Mouse (Mus musculus) MEL (cell line): ENCODE data around the gene Il11. TPM values are rescaled to one million over a fixed set of nuclear protein-coding genes. Genes with fewer than 3 reads are reported as not detected.

Source experiments
- DNase-seq: peaks from one replicate; pipeline ENCODE4 v3.0.0; 2011; ENCODE audit warnings: low read depth, low spot score
- H3K27ac ChIP-seq: 2 replicates; pipeline ENCODE4 v1.5.1; 2012; ENCODE audit warnings: low read depth, mild to moderate bottlenecking, control low read depth, low read length, moderate library complexity; ENCODE audit not compliant: control insufficient read depth
- H3K27me3 ChIP-seq, 2 experiments: fragments of 150-350 bp in 1 of 2; sonication (generic) in 1 of 2; 2 replicates each; pipeline ENCODE4 v1.6.1; 2012; ENCODE audit warnings: low read length in 2 of 2, mild to moderate bottlenecking in 2 of 2, improper control_type of control experiment in 1 of 2, moderate library complexity in 1 of 2; ENCODE audit not compliant: insufficient read depth in 2 of 2, control insufficient read depth in 1 of 2
- H3K36me3 ChIP-seq, 2 experiments: 2 replicates each; pipeline ENCODE4 v1.6.1; 2012 to 2014; ENCODE audit warnings: low read length in 2 of 2, improper control_type of control experiment in 1 of 2, inconsistent platforms in 1 of 2, mild to moderate bottlenecking in 1 of 2; ENCODE audit not compliant: insufficient read depth in 2 of 2, control insufficient read depth in 1 of 2
- H3K4me1 ChIP-seq, 2 experiments: fragments of 150-350 bp in 1 of 2; sonication (generic) in 1 of 2; 2 replicates each; pipeline ENCODE4 v1.6.1; 2012; ENCODE audit warnings: low read length in 2 of 2, improper control_type of control experiment in 1 of 2, mild to moderate bottlenecking in 1 of 2; ENCODE audit not compliant: insufficient read depth in 2 of 2, control insufficient read depth in 1 of 2
- H3K4me3 ChIP-seq, 2 experiments: fragments of 150-350 bp in 1 of 2; sonication (generic) in 1 of 2; 2 replicates each; pipeline ENCODE4 v1.5.1; 2012; ENCODE audit warnings: low read depth in 2 of 2, low read length in 2 of 2, mild to moderate bottlenecking in 2 of 2, moderate library complexity in 2 of 2, control low read depth in 1 of 2, improper control_type of control experiment in 1 of 2; ENCODE audit not compliant: control insufficient read depth in 1 of 2, insufficient read depth in 1 of 2
- H3K79me2 ChIP-seq: 2 replicates; pipeline ENCODE4 v1.6.1; 2012; ENCODE audit warnings: mild to moderate bottlenecking, low read length, moderate library complexity; ENCODE audit not compliant: control insufficient read depth, poor library complexity, insufficient read depth
- H3K9ac ChIP-seq: 2 replicates; pipeline ENCODE4 v1.6.1; 2012; ENCODE audit warnings: low read depth, mild to moderate bottlenecking, control low read depth, low read length, moderate library complexity; ENCODE audit not compliant: control insufficient read depth, poor library complexity, severe bottlenecking
- H3K9me3 ChIP-seq: fragments of 150-350 bp; sonication (generic); replicated peaks from 2 replicates; pipeline ENCODE4 v1.6.1; 2012; ENCODE audit warnings: mild to moderate bottlenecking, low read length, improper control_type of control experiment, moderate library complexity; ENCODE audit not compliant: insufficient read depth
- BHLHE40 ChIP-seq: IDR thresholded peaks from 2 replicates; pipeline ENCODE4 v1.6.1; 2012; ENCODE audit warnings: low read depth, mild to moderate bottlenecking, inconsistent platforms, low read length, improper control_type of control experiment, borderline replicate concordance
- CHD1 ChIP-seq: IDR thresholded peaks from 2 replicates; pipeline ENCODE4 v1.6.1; 2012; ENCODE audit warnings: low read depth, mild to moderate bottlenecking, inconsistent platforms, low read length, improper control_type of control experiment
- CHD2 ChIP-seq: IDR thresholded peaks from 2 replicates; pipeline ENCODE4 v1.6.1; 2011; ENCODE audit warnings: low read length, improper control_type of control experiment
- CTCF ChIP-seq, 3 experiments: IDR thresholded peaks in 2 of 3; conservative IDR thresholded peaks in 1 of 3; 2 replicates each; pipeline ENCODE4 v1.5.1; 2011 to 2012; ENCODE audit warnings: low read length in 3 of 3, low read depth in 2 of 3, mild to moderate bottlenecking in 2 of 3, improper control_type of control experiment in 1 of 3, inconsistent platforms in 1 of 3, mixed read lengths in 1 of 3, moderate library complexity in 1 of 3; ENCODE audit not compliant: control insufficient read depth in 1 of 3, insufficient read depth in 1 of 3, poor library complexity in 1 of 3, severe bottlenecking in 1 of 3
- E2F4 ChIP-seq: IDR thresholded peaks from 2 replicates; pipeline ENCODE4 v1.6.1; 2011; ENCODE audit warnings: low read depth, low read length, improper control_type of control experiment, borderline replicate concordance
- ELF1 ChIP-seq: IDR thresholded peaks from 2 replicates; pipeline ENCODE4 v1.6.1; 2014; ENCODE audit warnings: low read depth, mild to moderate bottlenecking, inconsistent platforms, low read length, improper control_type of control experiment, moderate library complexity
- ETS1 ChIP-seq: IDR thresholded peaks from 2 replicates; pipeline ENCODE4 v1.6.1; 2012; ENCODE audit warnings: low read depth, mild to moderate bottlenecking, inconsistent platforms, low read length, improper control_type of control experiment, moderate library complexity
- GABPA ChIP-seq: IDR thresholded peaks from 2 replicates; pipeline ENCODE4 v1.6.1; 2012; ENCODE audit warnings: low read depth, mild to moderate bottlenecking, inconsistent platforms, low read length, improper control_type of control experiment, moderate library complexity
- GATA1 ChIP-seq: IDR thresholded peaks from 2 replicates; pipeline ENCODE4 v1.6.1; 2011; ENCODE audit warnings: low read depth, low read length, improper control_type of control experiment
- HCFC1 ChIP-seq: IDR thresholded peaks from 2 replicates; pipeline ENCODE4 v1.6.1; 2012; ENCODE audit warnings: low read depth, mild to moderate bottlenecking, inconsistent platforms, low read length, improper control_type of control experiment, moderate library complexity
- JUND ChIP-seq: IDR thresholded peaks from 2 replicates; pipeline ENCODE4 v1.6.1; 2011; ENCODE audit warnings: low read depth, mild to moderate bottlenecking, improper control_type of control experiment, low read length
- KAT2A ChIP-seq: conservative IDR thresholded peaks from 2 replicates; pipeline ENCODE4 v1.6.1; 2012; ENCODE audit warnings: low read depth, low read length, improper control_type of control experiment, inconsistent platforms
- MAFK ChIP-seq: IDR thresholded peaks from 2 replicates; pipeline ENCODE4 v1.6.1; 2011; ENCODE audit warnings: low read depth, mild to moderate bottlenecking, low read length, improper control_type of control experiment, borderline replicate concordance
- MAX ChIP-seq: IDR thresholded peaks from 2 replicates; pipeline ENCODE4 v1.6.1; 2011; ENCODE audit warnings: low read length, improper control_type of control experiment
- MAZ ChIP-seq: IDR thresholded peaks from 2 replicates; pipeline ENCODE4 v1.6.1; 2012; ENCODE audit warnings: low read depth, mild to moderate bottlenecking, inconsistent platforms, low read length, improper control_type of control experiment
- MEF2A ChIP-seq: IDR thresholded peaks from 2 replicates; pipeline ENCODE4 v1.6.1; 2014; ENCODE audit warnings: low read depth, mild to moderate bottlenecking, inconsistent platforms, low read length, improper control_type of control experiment; ENCODE audit not compliant: poor library complexity, insufficient replicate concordance, severe bottlenecking; ENCODE audit errors: extremely low read depth
- MXI1 ChIP-seq: IDR thresholded peaks from 2 replicates; pipeline ENCODE4 v1.6.1; 2011; ENCODE audit warnings: mild to moderate bottlenecking, low read depth, low read length, improper control_type of control experiment
- MYB ChIP-seq: IDR thresholded peaks from 2 replicates; pipeline ENCODE4 v1.6.1; 2011; ENCODE audit warnings: mild to moderate bottlenecking, low read depth, low read length, improper control_type of control experiment
- MYC ChIP-seq: IDR thresholded peaks from 2 replicates; pipeline ENCODE4 v1.6.1; 2011; ENCODE audit warnings: low read depth, mild to moderate bottlenecking, low read length, improper control_type of control experiment, moderate library complexity
- NELFE ChIP-seq: IDR thresholded peaks from 2 replicates; pipeline ENCODE4 v1.6.1; 2011; ENCODE audit warnings: low read depth, low read length, improper control_type of control experiment
- NRF1 ChIP-seq: IDR thresholded peaks from 2 replicates; pipeline ENCODE4 v1.6.1; 2014; ENCODE audit warnings: low read depth, mild to moderate bottlenecking, inconsistent platforms, low read length, improper control_type of control experiment, moderate library complexity; ENCODE audit not compliant: poor library complexity, insufficient read depth, severe bottlenecking
- POLR2A ChIP-seq, 2 experiments: IDR thresholded peaks; 2 replicates each; pipeline ENCODE4 v1.6.1; 2011 to 2012; ENCODE audit warnings: low read length in 2 of 2, mild to moderate bottlenecking in 2 of 2, control low read depth in 1 of 2, improper control_type of control experiment in 1 of 2, low read depth in 1 of 2, moderate library complexity in 1 of 2; ENCODE audit not compliant: control insufficient read depth in 1 of 2, insufficient read depth in 1 of 2, poor library complexity in 1 of 2
- POLR2AphosphoS2 ChIP-seq: IDR thresholded peaks from 2 replicates; pipeline ENCODE4 v1.6.1; 2011; ENCODE audit warnings: low read length, improper control_type of control experiment
- RAD21 ChIP-seq: IDR thresholded peaks from 2 replicates; pipeline ENCODE4 v1.6.1; 2011; ENCODE audit warnings: mild to moderate bottlenecking, low read depth, low read length, improper control_type of control experiment
- SIN3A ChIP-seq: IDR thresholded peaks from 2 replicates; pipeline ENCODE4 v1.6.1; 2012; ENCODE audit warnings: low read length, improper control_type of control experiment, inconsistent platforms
- SMC3 ChIP-seq: IDR thresholded peaks from 2 replicates; pipeline ENCODE4 v1.6.1; 2011; ENCODE audit warnings: low read depth, low read length, improper control_type of control experiment
- TBP ChIP-seq: IDR thresholded peaks from 2 replicates; pipeline ENCODE4 v1.8.0; 2011; ENCODE audit warnings: low read depth, low read length, improper control_type of control experiment
- TCF12 ChIP-seq: IDR thresholded peaks from 2 replicates; pipeline ENCODE4 v1.6.1; 2014; ENCODE audit warnings: low read depth, mild to moderate bottlenecking, inconsistent platforms, low read length, improper control_type of control experiment, moderate library complexity
- UBTF ChIP-seq: IDR thresholded peaks from 2 replicates; pipeline ENCODE4 v1.6.1; 2012; ENCODE audit warnings: low read depth, mild to moderate bottlenecking, inconsistent platforms, low read length, improper control_type of control experiment, moderate library complexity, borderline replicate concordance; ENCODE audit not compliant: insufficient read depth
- USF1 ChIP-seq: IDR thresholded peaks from 2 replicates; pipeline ENCODE4 v1.6.1; 2014; ENCODE audit warnings: low read depth, mild to moderate bottlenecking, inconsistent platforms, low read length, improper control_type of control experiment, moderate library complexity
- USF2 ChIP-seq, 2 experiments: IDR thresholded peaks; 2 replicates each; pipeline ENCODE4 v1.6.1; 2011 to 2012; ENCODE audit warnings: improper control_type of control experiment in 2 of 2, low read length in 2 of 2, borderline replicate concordance in 1 of 2, inconsistent platforms in 1 of 2, low read depth in 1 of 2, mild to moderate bottlenecking in 1 of 2; ENCODE audit not compliant: insufficient read depth in 1 of 2
- ZC3H11A ChIP-seq: IDR thresholded peaks from 2 replicates; pipeline ENCODE4 v1.6.1; 2012; ENCODE audit warnings: low read depth, mild to moderate bottlenecking, inconsistent platforms, low read length, improper control_type of control experiment
- ZKSCAN1 ChIP-seq: IDR thresholded peaks from 2 replicates; pipeline ENCODE4 v1.6.1; 2012; ENCODE audit warnings: low read depth, mild to moderate bottlenecking, inconsistent platforms, low read length, improper control_type of control experiment, moderate library complexity
- ZMIZ1 ChIP-seq: IDR thresholded peaks from 2 replicates; pipeline ENCODE4 v1.6.1; 2012; ENCODE audit warnings: low read depth, mild to moderate bottlenecking, inconsistent platforms, low read length, improper control_type of control experiment, moderate library complexity
- ZNF384 ChIP-seq: IDR thresholded peaks from 2 replicates; pipeline ENCODE4 v1.6.1; 2012; ENCODE audit warnings: low read depth, mild to moderate bottlenecking, inconsistent platforms, low read length, improper control_type of control experiment
- polyA plus RNA-seq, 2 experiments: library from polyadenylated mRNA; stranded (reverse) in 1 of 2; unstranded in 1 of 2; fragments of >175 nt in 1 of 2; fragments of >200 nt in 1 of 2; gene quantifications; 2 replicates each; pipeline versions ENCODE4 v1.2.1 to v1.2.4; 2012; ENCODE audit warnings: low replicate concordance in 2 of 2, low read depth in 1 of 2; ENCODE audit not compliant: insufficient read length in 2 of 2, insufficient read depth in 1 of 2, missing spikeins in 1 of 2
- total RNA-seq: library from RNA; depleted of rRNA; stranded (reverse); fragments of 300-350 nt; gene quantifications from 2 replicates; pipeline ENCODE4 v1.2.3, GENCODE M21; 2012

Il11 gene
- total and polyA plus RNA-seq, 3 experiments = 0.07 to 0.12 TPM; not detected in 1

GRCm38 (mm10) chr7:4723508-4723907 lies 59.2 kb downstream of the Il11 start:
- peak; percentile 72 for DNase-seq
- Histone ChIP-seq H3K27ac (no peak overlapping the region), H3K9me3 (no peaks in the 10 kb centered on the region), H3K27me3 (no peaks in the 10 kb centered on the region), H3K9ac (peak overlapping the region; percentile 19), H3K79me2 (no peaks in the 10 kb centered on the region), H3K36me3 (peaks cover 0 to 7% of the 10 kb centered on the region in 2 experiments; a peak in 2 of 4 replicates), H3K4me1 (peaks cover 0 to 18% of the 10 kb centered on the region in 2 experiments; a peak in 3 of 4 replicates)
- no peak for TF ChIP-seq UBTF
- no peak for TF ChIP-seq CHD2
- no peak for TF ChIP-seq MXI1
- TF ChIP-seq KAT2A = peak; percentile 86; the same call in 1 of the 2 replicates
- no peak for TF ChIP-seq CTCF (IDR thresholded peaks at IDR 0.05 in 2 of 3, conservative IDR thresholded peaks at IDR 0.05 in 1 of 3; ENCODE audit: control insufficient read depth in 1 of 3, insufficient read depth in 1 of 3, low read depth in 2 of 3, low read length in 3 of 3, poor library complexity in 1 of 3, severe bottlenecking in 1 of 3)
- no peak for TF ChIP-seq SMC3
- peak; percentile 100 for TF ChIP-seq HCFC1
- no peak for TF ChIP-seq POLR2AphosphoS2
- no peak for TF ChIP-seq MAX
- no peak for TF ChIP-seq MYC
- no peak for TF ChIP-seq MYB
- TF ChIP-seq TBP = 0 out of 2 replicates have a peak, but pooled peaks have one; percentile 28
- TF ChIP-seq MEF2A = no peak
- no peak for TF ChIP-seq ZNF384
- TF ChIP-seq MAFK = no peak
- TF ChIP-seq ZC3H11A = no peak
- no peak for TF ChIP-seq CHD1
- no peak for TF ChIP-seq GATA1
- TF ChIP-seq POLR2A (IDR thresholded peaks at IDR 0.05; ENCODE audit: control insufficient read depth in 1 of 2, insufficient read depth in 1 of 2, low read depth in 1 of 2, low read length in 2 of 2, poor library complexity in 1 of 2) = no peak
- TF ChIP-seq SIN3A = no peak
- TF ChIP-seq NRF1 = no peak
- TF ChIP-seq E2F4 = no peak
- TF ChIP-seq MAZ = no peak
- no peak for TF ChIP-seq GABPA
- TF ChIP-seq ELF1 = 0 out of 2 replicates have a peak, but pooled peaks have one; percentile 29
- TF ChIP-seq ZMIZ1 = no peak
- TF ChIP-seq ETS1 = no peak
- TF ChIP-seq TCF12 = no peak
- no peak for TF ChIP-seq NELFE
- no peak for TF ChIP-seq JUND
- no peak for TF ChIP-seq USF1
- no peak for TF ChIP-seq USF2 (IDR thresholded peaks at IDR 0.05; ENCODE audit: borderline replicate concordance in 1 of 2, insufficient read depth in 1 of 2, low read depth in 1 of 2, low read length in 2 of 2)
- TF ChIP-seq RAD21 = no peak
- TF ChIP-seq ZKSCAN1 = no peak
- TF ChIP-seq BHLHE40 = no peak
- TF ChIP-seq, all 39 proteins: peak for 4
- H3K4me3 ChIP-seq = peak overlapping the region; percentile 53
